Mouse (Mus musculus): ENCODE measurements around the gene Hc. TPM values are rescaled to one million over a fixed set of nuclear protein-coding genes. Genes with fewer than 3 reads are reported as not detected.
A peak's percentile ranks its signal among the peaks of the same experiment; 100 is the strongest.

Hc gene
- polyA plus RNA-seq, 1 experiment from 2014 or later: 0.19 TPM

DNA sequence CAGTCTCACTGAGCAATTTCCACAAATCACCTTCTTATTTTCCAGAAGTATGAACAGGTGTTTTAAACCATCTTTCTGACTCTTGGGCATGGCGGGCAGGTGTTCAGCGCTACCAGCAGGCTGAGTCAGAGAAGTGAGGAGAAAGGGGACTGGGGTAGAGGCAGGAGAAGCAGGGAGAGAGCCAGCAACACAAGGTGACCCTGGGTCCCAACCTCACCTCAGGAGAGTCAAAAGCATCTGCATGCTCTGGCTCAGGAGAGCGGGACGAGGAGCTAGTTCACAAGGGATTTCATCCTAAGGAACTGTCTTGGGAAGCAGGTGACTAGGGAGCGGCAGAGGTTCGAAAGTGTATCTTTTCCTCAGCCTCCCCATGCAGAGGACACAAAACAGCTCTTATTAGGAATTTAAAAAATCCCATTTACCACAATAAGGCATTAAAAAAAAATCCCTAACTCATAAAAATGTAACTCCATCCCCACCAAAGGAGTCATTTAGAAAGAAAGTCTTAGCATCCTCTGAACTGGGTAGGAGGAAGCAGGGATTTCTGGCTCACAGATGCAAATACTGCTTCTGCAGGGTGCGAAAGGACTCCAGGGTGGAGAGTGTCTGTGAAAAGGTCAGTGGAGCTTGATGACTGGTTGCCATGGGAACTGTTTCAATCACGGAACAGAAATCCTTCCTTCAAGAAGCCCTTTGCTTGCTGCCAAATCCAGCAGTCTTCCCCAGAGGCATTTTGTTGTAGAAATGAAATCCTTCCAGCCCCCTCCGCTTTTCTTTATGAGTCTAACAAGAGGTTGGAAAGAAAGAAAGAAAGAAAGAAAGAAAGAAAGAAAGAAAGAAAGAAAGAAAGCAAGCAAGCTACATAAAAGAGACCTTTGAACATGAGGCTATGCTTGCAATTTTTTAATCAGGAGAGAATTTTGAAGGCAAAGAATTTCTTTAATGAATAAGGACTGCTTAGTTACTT lies 68.2 kb downstream of the Hc start:
- 20% methylated on average over 9 of the region's 9 CpGs for WGBS
- no peaks in the 10 kb centered on the region for H3K4me1 ChIP-seq
- H3K36me3 ChIP-seq: no peaks in the 10 kb centered on the region
- no peak overlapping the region for H3K27ac ChIP-seq (replicated peaks)
- H3K27me3 ChIP-seq (replicated peaks): peaks cover 48% of the 10 kb centered on the region
- H3K9ac ChIP-seq: no peak overlapping the region
- H3K4me3 ChIP-seq: no peak overlapping the region
- no peak overlapping the region for H3K4me2 ChIP-seq
- no peak for ATAC-seq (ENCODE audit: extremely low read depth, insufficient number of reproducible peaks, low FRiP score, low TSS enrichment)
- H3K9me3 ChIP-seq: no peaks in the 10 kb centered on the region

GRCm38 (mm10) chr2:34991966-34992365 lies 69.3 kb downstream of the Hc start:
- Histone ChIP-seq H3K4me3 (no peak overlapping the region), H3K36me3 (no peaks in the 10 kb centered on the region), H3K9me3 (no peaks in the 10 kb centered on the region), H3K27ac (replicated peaks) (no peak overlapping the region), H3K4me2 (no peak overlapping the region), H3K9ac (no peak overlapping the region), H3K4me1 (no peaks in the 10 kb centered on the region), H3K27me3 (replicated peaks) (peaks cover 48% of the 10 kb centered on the region)
- ATAC-seq (ENCODE audit: extremely low read depth, insufficient number of reproducible peaks, low FRiP score, low TSS enrichment): no peak
- 71% methylated on average over 3 of the region's 3 CpGs for WGBS

DNA sequence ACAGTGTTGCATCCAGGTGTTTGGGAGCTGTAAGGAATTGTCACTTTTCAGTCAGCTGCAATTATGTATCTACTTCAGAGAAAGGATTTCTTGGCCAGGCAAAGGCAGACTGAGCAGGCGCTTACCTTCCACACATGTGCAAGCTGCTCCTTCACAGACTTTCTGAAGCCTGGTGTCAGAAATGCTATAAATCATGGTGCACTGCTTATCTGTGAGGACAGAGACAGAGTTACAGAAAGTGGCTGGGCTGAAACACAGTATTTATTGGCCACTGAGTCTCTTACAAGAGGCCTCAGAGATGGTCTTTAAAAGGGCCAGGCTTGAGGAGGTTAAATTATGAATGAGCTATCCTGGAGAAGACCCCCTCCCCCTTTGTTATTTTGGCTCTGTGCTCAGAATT lies 71.5 kb downstream of the Hc start:
- Histone ChIP-seq H3K4me2 (no peak overlapping the region), H3K36me3 (no peaks in the 10 kb centered on the region), H3K9me3 (no peaks in the 10 kb centered on the region), H3K4me3 (no peak overlapping the region), H3K4me1 (no peaks in the 10 kb centered on the region), H3K9ac (no peak overlapping the region), H3K27ac (replicated peaks) (no peak overlapping the region), H3K27me3 (replicated peaks) (peaks cover 38% of the 10 kb centered on the region)
- ATAC-seq (ENCODE audit: extremely low read depth, insufficient number of reproducible peaks, low FRiP score, low TSS enrichment): no peak
- 73% methylated on average over 1 of the region's 1 CpGs for WGBS

GRCm38 (mm10) chr2:34987595-34987994 lies 73.6 kb downstream of the Hc start:
- no peak for ATAC-seq (ENCODE audit: extremely low read depth, insufficient number of reproducible peaks, low FRiP score, low TSS enrichment)
- WGBS: 69% methylated on average over 1 of the region's 1 CpGs
- Histone ChIP-seq H3K27me3 (replicated peaks) (peaks cover 21% of the 10 kb centered on the region), H3K4me3 (no peak overlapping the region), H3K4me2 (no peak overlapping the region), H3K9ac (no peak overlapping the region), H3K27ac (replicated peaks) (no peak overlapping the region), H3K9me3 (no peaks in the 10 kb centered on the region), H3K4me1 (peaks cover 9% of the 10 kb centered on the region), H3K36me3 (no peaks in the 10 kb centered on the region)

DNA sequence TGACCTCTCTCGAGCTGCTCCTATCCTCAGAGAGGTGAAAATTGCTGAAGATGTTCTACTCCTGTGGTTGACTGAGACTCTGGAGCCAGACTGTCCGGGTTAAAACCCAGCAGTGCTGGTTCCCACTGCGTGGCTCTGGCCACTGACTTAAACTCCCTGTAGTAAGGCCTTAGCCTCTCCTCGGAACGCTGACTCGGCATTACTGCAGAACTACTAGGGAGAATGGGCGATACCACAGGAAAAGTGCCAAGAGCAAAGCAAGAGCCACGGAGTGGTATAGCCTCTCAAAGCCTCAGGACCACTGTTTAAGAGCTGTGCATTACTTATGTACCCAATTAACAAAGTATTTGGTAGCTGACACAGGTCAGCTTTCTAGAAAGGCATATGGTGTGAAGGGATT lies 76.4 kb downstream of the Hc start:
- H3K27me3 ChIP-seq (replicated peaks): peaks cover 6% of the 10 kb centered on the region; the same call in 1 of the 2 replicates
- no peak overlapping the region for H3K4me2 ChIP-seq
- no peaks in the 10 kb centered on the region for H3K9me3 ChIP-seq
- no peak overlapping the region for H3K9ac ChIP-seq
- no peak overlapping the region for H3K27ac ChIP-seq (replicated peaks)
- H3K4me3 ChIP-seq: no peak overlapping the region
- H3K36me3 ChIP-seq: no peaks in the 10 kb centered on the region
- H3K4me1 ChIP-seq: peaks cover 26% of the 10 kb centered on the region
- ATAC-seq (ENCODE audit: extremely low read depth, insufficient number of reproducible peaks, low FRiP score, low TSS enrichment): no peak
- WGBS: 75% methylated on average over 8 of the region's 8 CpGs

GRCm38 (mm10) chr2:34982906-34983698 lies 78.1 kb downstream of the Hc start:
- Histone ChIP-seq H3K4me2 (no peak overlapping the region), H3K36me3 (no peaks in the 10 kb centered on the region), H3K4me3 (no peak overlapping the region), H3K4me1 (peaks cover 26% of the 10 kb centered on the region), H3K27ac (replicated peaks) (no peak overlapping the region; the same call in 1 of the 2 replicates), H3K9ac (no peak overlapping the region), H3K9me3 (no peaks in the 10 kb centered on the region), H3K27me3 (replicated peaks) (peaks cover 6% of the 10 kb centered on the region; the same call in 1 of the 2 replicates)
- ATAC-seq (ENCODE audit: extremely low read depth, insufficient number of reproducible peaks, low FRiP score, low TSS enrichment): no peak
- WGBS: 50% methylated on average over 11 of the region's 11 CpGs

DNA sequence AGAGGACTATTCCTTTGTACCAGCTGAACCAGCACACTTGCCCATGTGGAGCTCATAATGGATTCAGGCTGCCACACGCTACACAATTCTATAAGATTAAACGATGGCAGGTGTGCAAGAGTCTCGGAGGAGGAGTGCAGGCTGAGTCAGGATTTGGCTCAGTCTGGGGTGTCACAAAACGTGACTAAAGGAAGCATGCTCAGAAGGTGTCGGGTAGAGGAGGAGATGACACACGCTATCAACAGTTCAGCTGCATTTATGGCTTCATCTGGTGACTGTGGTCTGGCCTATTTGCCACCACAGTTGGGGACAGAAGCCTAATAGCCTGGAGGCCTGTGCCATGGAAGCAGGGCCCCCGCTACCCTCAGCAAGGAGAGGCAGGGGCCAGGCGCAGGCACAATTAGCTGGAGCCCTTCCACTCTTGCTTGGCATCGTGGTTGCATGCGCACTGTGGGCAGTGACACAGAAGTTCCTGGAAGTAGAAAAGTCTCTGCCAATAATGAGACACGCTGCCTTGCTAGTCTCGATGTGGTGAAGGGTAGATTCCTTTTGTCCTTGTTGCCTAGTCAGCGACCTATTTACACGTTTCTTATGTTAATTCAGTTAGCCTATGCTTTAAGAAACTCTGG lies 79.0 kb downstream of the Hc start:
- no peak for ATAC-seq (ENCODE audit: extremely low read depth, insufficient number of reproducible peaks, low FRiP score, low TSS enrichment)
- Histone ChIP-seq H3K4me2 (no peak overlapping the region), H3K36me3 (no peaks in the 10 kb centered on the region), H3K27ac (replicated peaks) (peak overlapping the region; percentile 20), H3K27me3 (replicated peaks) (peaks cover 6% of the 10 kb centered on the region; the same call in 1 of the 2 replicates), H3K9me3 (no peaks in the 10 kb centered on the region), H3K4me3 (no peak overlapping the region), H3K9ac (no peak overlapping the region), H3K4me1 (peaks cover 30% of the 10 kb centered on the region)
- 56% methylated on average over 14 of the region's 14 CpGs for WGBS

DNA sequence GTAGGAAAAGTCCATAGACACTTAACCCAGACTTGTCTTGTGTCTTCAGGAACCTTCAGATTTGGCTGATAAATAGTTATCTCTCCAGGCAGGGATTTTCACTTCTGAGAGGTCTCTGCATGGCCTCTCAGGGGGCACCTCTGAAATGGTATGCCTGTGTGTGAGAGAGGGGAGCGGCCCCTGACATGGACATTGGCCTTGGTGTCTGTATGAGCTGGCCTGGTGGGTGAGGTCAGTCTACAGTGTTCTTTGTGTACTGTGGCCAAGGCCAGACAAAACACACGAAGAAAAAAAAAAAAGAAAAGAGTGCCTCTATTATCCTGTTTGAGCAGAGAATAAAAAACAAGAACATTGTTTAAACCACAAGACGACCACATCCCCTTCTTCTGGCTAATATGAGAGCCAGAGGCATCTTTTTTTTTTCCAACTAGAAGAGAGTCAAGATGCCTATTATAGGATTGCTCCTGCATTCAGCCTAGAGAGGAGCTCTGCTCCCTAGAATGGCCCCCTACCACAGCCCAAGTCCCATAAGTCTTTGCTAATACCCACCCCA lies 81.7 kb downstream of the Hc start:
- Histone ChIP-seq H3K36me3 (no peaks in the 10 kb centered on the region), H3K27ac (replicated peaks) (no peak overlapping the region), H3K9ac (no peak overlapping the region), H3K9me3 (no peaks in the 10 kb centered on the region), H3K27me3 (replicated peaks) (0 out of 2 replicates have a peak, but pooled peaks cover 6% of the 10 kb centered on the region), H3K4me2 (no peak overlapping the region), H3K4me1 (peaks cover 36% of the 10 kb centered on the region), H3K4me3 (no peak overlapping the region)
- 72% methylated on average over 3 of the region's 3 CpGs for WGBS
- ATAC-seq (ENCODE audit: extremely low read depth, insufficient number of reproducible peaks, low FRiP score, low TSS enrichment): no peak

DNA sequence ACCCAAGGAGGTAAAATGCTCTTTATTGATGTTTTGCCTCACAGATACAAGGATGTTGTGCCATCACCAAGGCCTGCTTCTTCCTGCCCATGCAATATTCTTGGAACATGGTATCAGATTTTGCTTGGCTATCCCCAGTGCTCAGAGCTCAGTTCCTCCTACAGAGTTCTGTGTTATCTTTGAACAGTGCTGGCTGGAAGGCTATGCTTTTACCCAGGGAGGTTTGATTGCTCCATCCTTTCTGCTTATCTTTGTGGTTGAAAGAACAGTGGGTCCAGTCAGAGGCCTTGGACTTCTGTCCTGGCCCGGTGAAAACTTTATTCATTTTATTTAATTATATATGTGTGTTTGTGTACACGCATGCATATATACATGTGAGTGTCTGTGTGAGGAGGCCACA lies 83.0 kb downstream of the Hc start:
- Histone ChIP-seq H3K4me3 (no peak overlapping the region), H3K4me2 (no peak overlapping the region), H3K36me3 (no peaks in the 10 kb centered on the region), H3K9me3 (no peaks in the 10 kb centered on the region), H3K27ac (replicated peaks) (no peak overlapping the region), H3K4me1 (peaks cover 33% of the 10 kb centered on the region), H3K27me3 (replicated peaks) (0 out of 2 replicates have a peak, but pooled peaks cover 6% of the 10 kb centered on the region), H3K9ac (no peak overlapping the region)
- ATAC-seq (ENCODE audit: extremely low read depth, insufficient number of reproducible peaks, low FRiP score, low TSS enrichment): no peak
- WGBS: 91% methylated on average over 2 of the region's 2 CpGs

- Histone ChIP-seq H3K9ac (no peak overlapping the region), H3K9me3 (no peaks in the 10 kb centered on the region), H3K4me1 (peaks cover 22% of the 10 kb centered on the region), H3K4me2 (no peak overlapping the region), H3K27ac (replicated peaks) (no peak overlapping the region), H3K4me3 (no peak overlapping the region), H3K27me3 (replicated peaks) (peaks cover 10% of the 10 kb centered on the region; the same call in 1 of the 2 replicates), H3K36me3 (no peaks in the 10 kb centered on the region)
- no peak for ATAC-seq (ENCODE audit: extremely low read depth, insufficient number of reproducible peaks, low FRiP score, low TSS enrichment)
- 48% methylated on average over 8 of the region's 8 CpGs for WGBS
These were observed 84.1 kb downstream of the Hc start for GRCm38 (mm10) chr2:34976945-34977658.

Data from heart, embryonic 13.5 days (tissue).